Mouse (Mus musculus) activated CD4-positive, CD25-positive, alpha-beta regulatory T cell, adult 4 months (primary cell): ENCODE measurements around the gene Fmnl3. TPM values are rescaled to one million over a fixed set of nuclear protein-coding genes. Genes with fewer than 3 reads are reported as not detected.

Source experiments
- ATAC-seq: one replicate; pipeline ENCODE4 v1.8.0; 2017
- polyA plus RNA-seq, 2 experiments: library from polyadenylated mRNA; unstranded; fragments of 100-300 nt; shearing (Covaris generic); gene quantifications; one replicate each; pipeline ENCODE4 v1.2.1; 2017

The Fmnl3 gene
- polyA plus RNA-seq, 2 experiments from 2014 or later, result 6.1 to 9.0 TPM

DNA sequence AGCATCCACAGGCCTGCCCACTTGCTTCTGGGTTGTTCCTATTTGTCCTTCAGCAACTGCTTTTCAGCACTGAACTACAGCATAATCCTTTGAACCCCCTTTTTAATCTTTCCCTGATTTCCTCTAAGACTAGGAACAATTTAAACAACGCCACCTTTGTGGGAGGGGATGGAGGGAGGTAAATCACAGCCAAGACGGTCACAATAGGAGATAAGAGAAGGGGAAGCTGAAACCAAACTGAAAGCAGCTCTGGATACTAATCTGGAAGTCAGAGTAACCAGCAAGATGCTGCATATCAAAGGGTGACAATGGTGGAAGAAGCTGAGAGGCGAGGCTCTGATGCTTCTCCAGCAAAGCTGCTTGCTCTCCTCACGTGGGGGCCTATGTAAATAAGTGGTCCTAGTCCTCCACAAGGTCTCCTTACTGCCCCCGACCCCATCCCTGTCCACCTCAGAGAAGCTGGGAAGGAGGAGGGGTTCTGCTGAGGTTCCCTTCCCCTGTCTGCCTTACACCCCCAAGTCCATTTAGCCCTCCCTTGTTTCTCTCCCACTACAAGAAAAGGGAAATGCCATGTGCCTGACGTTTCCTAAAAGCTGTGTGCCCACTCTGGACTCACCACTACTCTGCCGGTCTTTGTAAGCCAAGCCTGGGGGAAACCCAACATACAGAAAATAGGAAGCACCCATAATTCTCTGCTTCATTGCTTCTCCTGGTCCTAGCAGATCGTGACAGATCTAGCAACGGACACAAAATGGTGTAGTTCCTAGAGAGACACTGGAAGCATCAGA lies 27.9 kb downstream of the Fmnl3 start:
- no peak for ATAC-seq

DNA sequence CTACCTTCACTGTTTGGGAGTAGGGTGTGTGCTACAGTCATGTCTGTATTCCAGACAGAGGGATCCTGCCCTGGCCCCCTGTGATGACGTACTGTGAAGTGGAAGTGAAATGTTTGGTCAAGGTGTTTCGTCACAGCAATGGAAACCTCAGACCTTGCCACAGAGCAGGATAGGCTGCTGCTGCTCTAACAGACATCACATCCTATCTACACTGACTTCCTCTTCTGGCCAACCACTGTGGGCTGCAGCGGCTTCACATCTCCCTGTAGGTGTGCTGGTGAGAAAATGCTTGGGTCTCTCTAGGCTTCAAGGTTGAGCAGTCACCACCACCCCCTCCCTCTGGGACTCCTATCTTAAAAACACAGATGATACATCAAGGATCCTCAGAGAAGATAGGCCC lies 29.2 kb downstream of the Fmnl3 start:
- peak; percentile 92 for ATAC-seq

DNA sequence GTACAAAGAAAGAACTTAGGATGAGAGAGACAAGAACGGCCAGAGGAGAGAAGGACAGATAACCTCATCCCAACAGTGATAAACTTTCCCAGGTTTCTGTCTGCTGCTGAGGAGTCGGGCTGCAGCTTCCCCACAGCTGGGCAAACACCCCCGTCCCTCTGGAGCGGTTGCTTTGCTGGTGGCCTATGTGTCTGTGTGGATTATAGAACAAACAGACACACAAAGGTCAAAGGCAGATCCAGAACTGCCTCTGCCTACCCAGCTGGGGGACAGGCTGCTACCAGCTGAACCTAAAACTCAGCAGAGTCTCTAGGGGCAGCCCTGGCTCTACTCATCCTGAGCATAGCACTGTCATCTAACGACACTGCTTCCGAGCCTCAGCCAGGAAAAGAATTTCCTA lies 30.6 kb downstream of the Fmnl3 start:
- no peak for ATAC-seq

DNA sequence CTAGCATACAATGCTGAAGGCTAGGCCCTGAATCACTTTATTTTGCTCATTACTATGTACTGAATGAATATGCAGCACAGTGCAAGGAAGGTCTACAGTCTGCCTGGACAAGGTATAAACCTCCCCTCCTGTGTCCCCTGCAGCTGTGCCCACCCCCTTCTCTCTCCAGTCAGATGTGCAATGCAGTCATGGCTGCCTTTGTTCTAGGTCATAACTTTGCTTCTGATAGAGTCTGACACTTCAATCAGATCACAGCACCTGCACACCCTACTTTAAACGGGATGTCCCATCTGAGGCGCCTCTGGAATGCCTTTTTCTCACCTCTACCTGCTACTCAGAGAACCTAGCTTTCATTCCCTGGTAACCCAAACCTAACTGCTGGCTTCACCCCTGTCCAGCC lies 31.4 kb downstream of the Fmnl3 start:
- no peak for ATAC-seq

DNA sequence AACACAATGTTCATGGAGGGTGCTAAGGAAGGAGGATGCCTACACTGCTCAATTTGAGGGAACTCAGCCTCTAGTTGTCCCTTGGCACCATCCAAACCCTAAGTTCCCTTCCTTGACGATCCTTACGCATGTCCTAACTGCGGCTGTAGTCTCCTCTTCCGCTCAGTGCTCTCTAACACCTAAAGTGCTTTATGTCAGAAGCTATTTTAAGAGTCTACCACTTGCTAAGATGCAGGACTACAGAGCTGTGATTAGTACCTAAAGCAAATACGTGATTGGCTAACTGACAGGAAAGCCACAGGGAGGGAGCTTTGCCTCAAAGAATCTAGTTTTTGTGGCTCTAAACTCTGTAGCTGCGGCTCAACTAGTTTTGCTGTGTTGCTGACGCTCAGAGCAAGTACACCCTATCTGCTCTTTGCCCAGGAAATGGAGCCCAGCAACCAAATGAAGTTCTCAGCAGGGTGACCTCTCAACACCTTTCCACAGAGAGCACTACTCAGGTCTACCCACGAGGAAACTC lies 34.4 kb downstream of the Fmnl3 start:
- peak; percentile 24 for ATAC-seq

DNA sequence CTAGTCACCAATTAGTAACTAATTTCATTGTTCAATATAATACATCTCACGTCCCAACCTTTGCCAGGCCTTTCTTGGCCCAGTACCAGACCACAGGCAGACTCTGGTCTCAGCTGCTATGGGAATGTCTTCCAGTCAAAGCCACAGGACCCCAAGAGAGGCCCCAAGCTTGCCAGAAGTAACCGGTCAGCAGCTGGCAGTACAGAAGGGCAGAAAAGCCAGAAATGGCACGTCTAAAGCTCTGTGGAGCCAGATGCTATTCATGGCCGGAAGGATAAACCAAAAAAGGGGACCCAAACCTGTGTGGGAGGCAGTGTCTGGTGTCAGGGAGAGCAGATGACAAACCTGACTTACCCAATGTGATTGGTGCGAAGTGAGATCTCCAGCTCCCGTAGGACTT lies 35.8 kb downstream of the Fmnl3 start:
- ATAC-seq, result no peak

DNA sequence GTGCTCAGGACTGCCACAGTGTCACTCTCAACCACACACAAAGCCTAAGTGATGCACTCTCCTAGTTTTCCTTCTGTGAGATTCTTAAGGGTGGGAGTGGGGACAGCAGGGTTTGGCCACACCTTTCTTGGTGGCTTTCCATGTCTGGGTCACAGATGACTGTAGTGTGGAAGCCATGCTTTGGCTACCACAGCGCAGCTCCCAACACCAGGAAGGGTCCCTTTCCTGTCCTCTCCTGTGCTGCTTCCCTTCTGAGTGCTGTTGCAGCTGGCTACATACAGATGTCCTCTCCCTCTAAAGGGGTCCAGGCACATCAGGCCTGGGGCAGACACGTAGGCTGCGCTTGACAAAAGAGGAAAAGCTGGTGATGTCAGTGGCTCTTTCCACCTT lies 36.6 kb downstream of the Fmnl3 start:
- no peak for ATAC-seq

DNA sequence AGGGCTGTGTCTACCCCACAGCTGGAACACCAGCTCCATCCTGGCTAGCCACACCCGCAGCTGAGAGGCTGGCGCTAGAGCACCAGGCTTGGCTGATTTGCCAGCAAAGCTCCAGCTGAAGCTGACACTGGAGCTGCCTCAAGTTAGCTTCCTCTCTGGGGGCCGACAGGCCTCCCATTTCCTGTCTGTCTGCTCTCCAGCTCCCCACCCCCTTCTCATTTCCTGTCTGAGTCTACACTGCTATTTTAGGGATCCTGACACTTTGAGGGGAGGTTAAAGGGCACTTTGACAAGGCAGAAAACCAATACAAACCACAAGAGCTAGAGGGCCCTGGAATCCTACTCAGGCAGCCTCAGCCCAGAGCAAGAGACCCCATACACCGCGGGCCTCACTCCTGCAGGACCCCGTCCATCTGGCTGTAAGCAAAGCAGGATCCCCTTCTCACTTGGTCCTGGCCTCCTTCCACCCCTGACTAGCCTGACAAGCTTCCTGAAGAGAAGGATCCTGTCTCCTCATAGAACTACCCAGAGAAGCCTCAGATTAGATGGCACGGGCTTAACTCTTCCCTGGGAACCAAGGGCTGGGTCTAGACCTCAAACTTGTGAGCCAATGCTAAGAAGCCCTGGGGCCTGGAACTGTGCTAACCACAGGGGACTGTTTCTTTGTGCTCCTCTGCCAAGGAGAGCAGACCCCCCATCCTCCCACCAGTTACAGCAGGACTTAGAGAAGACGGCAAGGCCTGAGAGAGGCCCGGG lies 37.2 kb downstream of the Fmnl3 start:
- ATAC-seq, result peak; percentile 90

GRCm38 (mm10) chr15:99332111-99332510 lies 38.2 kb downstream of the Fmnl3 start:
- ATAC-seq, result no peak

DNA sequence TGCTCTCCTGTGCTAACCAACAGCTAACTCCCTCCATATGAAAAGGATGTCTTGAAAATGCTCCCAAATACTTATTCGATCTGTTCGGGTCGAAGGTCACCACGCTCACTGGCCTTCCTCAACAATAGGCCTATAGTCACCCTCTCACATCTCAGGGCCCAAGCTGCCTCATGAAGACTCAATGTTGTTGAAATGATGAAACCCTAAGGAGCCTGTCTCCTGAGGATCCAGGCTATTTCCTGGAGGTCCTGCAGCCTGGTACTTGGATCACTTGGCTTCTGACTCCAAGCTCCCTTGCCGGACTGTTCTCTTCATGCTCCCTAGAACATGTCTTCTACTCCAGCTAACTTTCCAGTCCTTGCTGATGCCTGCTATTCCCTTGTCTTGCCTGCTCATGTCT lies 38.9 kb downstream of the Fmnl3 start:
- ATAC-seq, result no peak

DNA sequence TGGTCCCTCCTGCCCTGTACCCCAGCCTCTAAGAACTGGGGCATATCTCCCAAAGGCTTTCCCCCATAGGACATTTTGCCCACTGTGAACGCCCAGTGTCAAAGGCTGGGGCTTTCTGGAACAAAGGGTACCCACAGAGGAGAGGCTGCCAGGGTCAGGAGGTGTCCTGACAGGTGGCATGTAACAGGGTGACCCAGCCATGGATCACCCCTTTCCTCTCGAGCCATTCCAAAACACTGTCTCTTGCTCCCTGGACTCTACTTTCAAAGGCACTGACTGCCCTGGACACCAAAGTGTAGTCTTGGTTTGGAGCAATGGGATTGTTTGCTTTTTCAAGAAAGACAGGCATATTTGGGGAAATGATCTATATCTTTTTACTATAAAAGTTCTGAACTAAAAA lies 40.0 kb downstream of the Fmnl3 start:
- no peak for ATAC-seq

GRCm38 (mm10) chr15:99328011-99328410 lies 42.3 kb downstream of the Fmnl3 start:
- ATAC-seq, result no peak

- peak; percentile 36 for ATAC-seq
Observed at GRCm38 (mm10) chr15:99326959-99327358, 43.3 kb downstream of the Fmnl3 start.

GRCm38 (mm10) chr15:99326407-99326806 lies 43.9 kb downstream of the Fmnl3 start:
- no peak for ATAC-seq

DNA sequence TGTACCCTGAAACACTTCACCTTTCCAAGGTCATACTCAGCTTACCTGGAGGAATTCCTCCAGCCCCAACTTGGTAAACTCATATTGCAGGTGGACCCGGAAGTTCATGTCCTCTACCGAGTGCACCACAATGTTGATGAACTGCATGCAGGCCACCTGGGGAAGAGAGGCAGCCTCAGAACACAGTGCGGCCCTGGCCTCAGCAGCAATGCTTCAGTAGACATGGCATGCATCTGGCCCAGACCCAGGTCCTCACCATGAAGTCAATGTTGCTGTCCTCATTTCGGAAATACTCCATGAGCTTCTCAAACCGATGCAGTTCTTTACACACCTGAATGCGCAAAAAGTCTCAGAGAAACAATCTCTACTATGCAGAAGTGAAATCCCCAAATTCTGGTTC lies 44.7 kb downstream of the Fmnl3 start:
- no peak for ATAC-seq

- no peak for ATAC-seq
Observed at GRCm38 (mm10) chr15:99324151-99324550, 46.1 kb downstream of the Fmnl3 start.

GRCm38 (mm10) chr15:99320978-99321377 lies 49.3 kb downstream of the Fmnl3 start:
- ATAC-seq, result no peak

GRCm38 (mm10) chr15:99320168-99320674 lies 50.1 kb downstream of the Fmnl3 start:
- no peak for ATAC-seq

- ATAC-seq, result no peak
Observed at GRCm38 (mm10) chr15:99319411-99319871, 50.8 kb downstream of the Fmnl3 start.

- ATAC-seq, result no peak
Observed at GRCm38 (mm10) chr15:99318861-99319410, 51.3 kb downstream of the Fmnl3 start.

GRCm38 (mm10) chr15:99318071-99318470 lies 52.2 kb downstream of the Fmnl3 start:
- ATAC-seq, result no peak

DNA sequence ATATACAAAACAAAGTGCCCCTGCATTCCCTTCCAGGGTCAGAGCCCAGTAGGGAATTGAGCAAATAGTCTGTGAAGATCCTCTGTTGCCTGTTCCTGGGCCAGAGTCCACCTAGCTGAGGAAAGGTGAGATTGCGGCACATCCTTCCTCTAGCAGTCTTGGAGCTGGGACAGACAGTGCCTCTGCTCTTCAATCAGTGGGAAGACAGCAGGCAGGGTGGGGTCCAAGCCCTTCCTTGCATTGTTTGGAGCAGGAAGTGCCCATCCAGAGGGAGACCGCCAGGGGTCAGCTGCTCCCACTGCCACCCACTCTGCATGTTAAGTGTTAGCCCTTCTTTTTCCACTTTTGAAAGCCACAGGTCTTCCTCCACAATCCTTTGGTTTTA lies 53.0 kb downstream of the Fmnl3 start:
- ATAC-seq, result no peak
